Mouse (Mus musculus): ENCODE data around the gene Itgad.
"Not testable (repeated sequence)": the region's sequence is repeated elsewhere in the genome, so short reads cannot be mapped to it uniquely, and the experiment has no call there.

Gene Itgad

GRCm38 (mm10) chr7:128154076-128154475, at the start of gene Itgad:
TSS of gene Itgad (plus strand) at chr7:128154376.
- no peak for DNase-seq (ENCODE audit: low spot score)

- DNase-seq (ENCODE audit: low spot score), result no peak
These were observed 48.9 kb upstream of the Itgad start for GRCm38 (mm10) chr7:128105246-128105645.

GRCm38 (mm10) chr7:128107462-128107861, 46.7 kb upstream of the Itgad start:
- DNase-seq (ENCODE audit: low spot score), result no peak

- no peak for DNase-seq (ENCODE audit: low spot score)
These were observed 43.9 kb upstream of the Itgad start for GRCm38 (mm10) chr7:128110314-128110713.

- DNase-seq (ENCODE audit: low spot score), result no peak
These were observed 42.0 kb upstream of the Itgad start for GRCm38 (mm10) chr7:128112131-128112530.

- DNase-seq (ENCODE audit: low spot score), result no peak
These were observed 39.6 kb upstream of the Itgad start for GRCm38 (mm10) chr7:128114371-128115105.

GRCm38 (mm10) chr7:128115211-128115958, 38.8 kb upstream of the Itgad start:
- DNase-seq (ENCODE audit: low spot score), result no peak

GRCm38 (mm10) chr7:128116396-128116795, 37.8 kb upstream of the Itgad start:
- no peak for DNase-seq (ENCODE audit: low spot score)

GRCm38 (mm10) chr7:128119726-128120490, 34.3 kb upstream of the Itgad start:
- DNase-seq (ENCODE audit: low spot score), result no peak

- no peak for DNase-seq (ENCODE audit: low spot score)
These were observed 25.1 kb upstream of the Itgad start, which contains the start of gene Itgax for GRCm38 (mm10) chr7:128128741-128129720. TSS of gene Itgax (plus strand) at chr7:128129547.

- DNase-seq (ENCODE audit: low spot score), result no peak
These were observed 22.0 kb upstream of the Itgad start for GRCm38 (mm10) chr7:128132148-128132547.

GRCm38 (mm10) chr7:128133596-128133995, 20.6 kb upstream of the Itgad start:
- no peak for DNase-seq (ENCODE audit: low spot score)

- DNase-seq (ENCODE audit: low spot score), result no peak
These were observed 17.2 kb upstream of the Itgad start for GRCm38 (mm10) chr7:128136927-128137326.

GRCm38 (mm10) chr7:128139611-128140010, 14.6 kb upstream of the Itgad start:
- DNase-seq (ENCODE audit: low spot score), result no peak

GRCm38 (mm10) chr7:128150970-128151369, 3.2 kb upstream of the Itgad start:
- DNase-seq (ENCODE audit: low spot score), result no peak

GRCm38 (mm10) chr7:128154924-128155323, 748 bp downstream of the Itgad start:
- DNase-seq (ENCODE audit: low spot score), result no peak

GRCm38 (mm10) chr7:128158688-128159354, 4.6 kb downstream of the Itgad start:
- not testable (repeated sequence) for DNase-seq (ENCODE audit: low spot score)

GRCm38 (mm10) chr7:128164001-128164400, 9.8 kb downstream of the Itgad start:
- DNase-seq (ENCODE audit: low spot score), result no peak

- DNase-seq (ENCODE audit: low spot score), result no peak
These were observed 12.2 kb downstream of the Itgad start for GRCm38 (mm10) chr7:128166391-128166790.

- no peak for DNase-seq (ENCODE audit: low spot score)
These were observed 15.8 kb downstream of the Itgad start for GRCm38 (mm10) chr7:128169996-128170395.

- DNase-seq (ENCODE audit: low spot score), result no peak
These were observed 24.2 kb downstream of the Itgad start for GRCm38 (mm10) chr7:128178385-128178784.

All from MN1 (cell line).